Mouse (Mus musculus) fibroblast of lung, adult 2 months (primary cell): ENCODE results near the gene Zfp282.

ENCODE experiments used
- DNase-seq: peaks from one replicate; pipeline ENCODE4 v3.0.0-alpha.2; 2011; ENCODE audit warnings: low read depth

The Zfp282 gene

DNA sequence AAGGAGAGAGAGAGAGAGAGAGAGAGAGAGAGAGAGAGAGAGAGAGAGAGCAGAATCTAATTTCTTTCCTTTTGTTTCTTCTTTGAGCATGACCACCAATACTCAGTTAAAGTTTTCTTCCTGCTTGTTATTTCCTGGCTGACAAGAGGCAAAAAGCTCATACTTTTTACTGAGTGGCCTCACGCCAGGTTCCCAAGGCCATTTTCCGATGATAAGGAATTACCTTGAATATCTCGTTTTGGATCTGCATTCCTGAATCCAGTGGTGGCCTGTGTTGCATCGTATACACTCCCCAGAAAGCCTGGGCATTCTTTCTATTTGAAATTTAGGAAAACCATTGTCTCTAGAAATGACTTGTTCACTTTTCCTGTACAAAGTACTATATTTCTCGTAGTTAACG lies 22.4 kb downstream of the Zfp282 start:
- no peak for DNase-seq

DNA sequence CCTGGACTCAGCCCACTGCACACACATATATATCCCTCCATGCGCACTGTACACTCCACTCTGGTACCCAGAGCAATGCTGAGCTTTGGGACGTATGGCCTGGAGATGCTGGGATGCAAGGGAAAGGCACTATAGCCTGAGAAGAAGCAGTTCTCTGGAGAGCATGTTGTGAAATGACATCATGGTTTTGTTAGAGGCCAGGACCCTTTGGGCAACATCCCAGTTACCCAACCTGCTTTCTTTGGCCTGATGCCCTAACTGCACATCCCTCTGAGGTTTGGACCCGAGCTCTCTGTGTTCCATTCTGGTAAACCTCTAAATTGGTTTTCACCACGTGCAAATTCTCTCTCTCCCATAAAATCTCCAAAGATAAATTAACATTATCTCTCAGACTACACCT lies 26.6 kb downstream of the Zfp282 start:
- peak; percentile 13 for DNase-seq

DNA sequence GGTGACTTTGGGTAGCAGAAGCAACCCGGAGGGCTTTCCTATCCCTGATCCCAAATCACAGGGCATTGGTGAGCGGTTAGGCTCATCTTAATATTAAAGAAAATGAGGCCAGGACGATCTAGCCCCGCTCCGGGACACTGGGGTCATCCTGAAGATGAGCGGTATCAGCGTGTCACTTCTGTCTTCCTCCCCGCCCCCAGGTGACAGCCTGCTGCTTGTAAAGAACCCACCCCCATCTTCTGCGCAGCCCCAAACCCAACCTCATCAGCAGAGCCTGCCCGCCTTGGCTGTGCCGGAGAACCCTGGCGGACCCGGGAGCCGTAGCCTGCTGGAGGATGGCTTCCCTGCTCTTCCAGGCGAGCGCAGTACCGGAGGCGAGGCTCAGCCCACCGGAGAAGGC lies 27.4 kb downstream of the Zfp282 start:
- no peak for DNase-seq

DNA sequence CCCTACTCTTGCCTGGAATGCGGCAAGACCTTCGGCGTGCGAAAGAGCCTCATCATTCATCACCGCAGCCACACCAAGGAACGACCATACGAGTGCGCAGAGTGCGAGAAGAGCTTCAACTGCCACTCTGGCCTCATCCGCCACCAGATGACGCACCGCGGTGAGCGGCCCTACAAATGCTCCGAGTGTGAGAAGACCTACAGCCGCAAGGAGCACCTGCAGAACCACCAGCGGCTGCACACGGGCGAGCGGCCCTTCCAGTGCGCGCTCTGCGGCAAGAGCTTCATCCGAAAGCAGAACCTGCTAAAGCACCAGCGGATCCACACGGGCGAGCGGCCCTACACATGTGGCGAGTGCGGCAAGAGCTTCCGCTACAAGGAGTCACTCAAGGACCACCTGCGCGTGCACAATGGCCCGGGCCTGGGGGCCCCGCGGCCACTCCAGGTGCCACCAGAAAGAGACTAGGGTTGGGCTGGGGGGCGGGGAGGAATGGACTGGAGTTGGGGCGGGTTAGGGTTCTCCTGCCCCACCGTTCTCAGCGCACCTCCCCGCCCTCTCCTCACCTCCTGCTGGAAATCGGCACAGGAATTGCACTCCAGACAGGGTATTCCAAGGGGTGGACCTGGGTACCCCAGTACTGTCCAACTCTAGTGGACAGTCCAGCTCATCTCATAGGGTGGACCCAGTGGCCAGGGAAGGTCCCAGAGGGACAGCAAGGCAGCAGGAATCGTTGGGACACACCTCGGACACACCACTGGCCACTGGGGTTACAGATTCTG lies 28.1 kb downstream of the Zfp282 start:
- DNase-seq: no peak

DNA sequence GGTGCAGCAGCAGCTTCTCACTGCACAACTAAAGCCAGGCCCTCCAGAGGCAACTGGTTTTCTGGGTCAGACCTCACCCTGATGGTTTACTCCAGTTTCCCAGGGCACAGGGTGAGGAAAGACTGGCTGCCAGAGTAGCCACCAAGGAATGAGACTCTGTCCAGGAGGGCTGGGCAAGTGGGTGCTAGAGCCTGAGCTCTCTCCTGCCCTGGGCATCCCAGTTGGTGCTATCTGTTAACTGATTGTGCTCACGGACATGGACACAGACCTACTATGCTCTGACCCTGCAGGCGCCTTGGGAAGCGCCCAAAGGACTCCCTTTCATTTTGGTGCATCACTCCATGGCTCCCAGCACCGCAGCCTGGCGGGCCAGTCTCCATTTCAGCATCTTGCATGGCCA lies 29.3 kb downstream of the Zfp282 start:
- DNase-seq: no peak

DNA sequence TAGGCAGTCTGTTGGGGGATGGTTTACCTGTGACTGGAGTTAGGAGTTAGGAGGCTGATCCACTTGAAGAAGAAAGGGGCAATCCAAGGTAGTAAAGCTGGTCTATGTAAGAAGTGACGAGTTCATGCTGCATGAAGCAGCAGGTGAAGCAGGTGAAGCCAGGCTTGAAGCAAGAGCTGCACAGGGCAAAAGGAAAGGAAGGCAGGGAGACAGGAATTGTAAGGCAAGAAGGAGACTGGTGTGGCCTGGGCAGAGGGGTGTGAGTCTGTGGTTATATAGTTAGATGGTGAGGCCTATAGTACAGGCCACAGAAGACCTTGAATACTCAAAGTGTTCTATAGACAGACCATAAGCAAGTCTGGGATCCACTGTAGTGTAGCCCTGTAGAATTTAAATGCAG lies 32.0 kb downstream of the Zfp282 start:
- DNase-seq: no peak

DNA sequence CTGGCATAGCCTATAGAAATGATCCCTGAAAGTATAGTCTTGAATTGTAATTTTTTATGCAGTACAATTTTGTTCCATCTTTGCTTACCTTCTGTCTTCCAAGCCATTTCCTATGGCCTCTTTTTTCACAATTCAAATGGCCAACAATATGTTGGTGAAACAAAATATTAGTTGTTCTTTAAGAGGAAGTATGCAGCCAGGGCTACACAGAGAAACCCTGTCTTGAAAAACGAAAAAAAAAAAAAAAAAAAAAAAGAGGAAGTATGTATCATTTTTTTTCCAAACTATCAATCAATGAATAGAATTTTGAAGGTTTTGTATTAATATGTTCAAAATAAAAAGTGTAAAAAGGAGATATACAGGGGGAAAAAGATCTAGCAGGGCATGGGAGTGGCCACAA lies 34.6 kb downstream of the Zfp282 start:
- no peak for DNase-seq

DNA sequence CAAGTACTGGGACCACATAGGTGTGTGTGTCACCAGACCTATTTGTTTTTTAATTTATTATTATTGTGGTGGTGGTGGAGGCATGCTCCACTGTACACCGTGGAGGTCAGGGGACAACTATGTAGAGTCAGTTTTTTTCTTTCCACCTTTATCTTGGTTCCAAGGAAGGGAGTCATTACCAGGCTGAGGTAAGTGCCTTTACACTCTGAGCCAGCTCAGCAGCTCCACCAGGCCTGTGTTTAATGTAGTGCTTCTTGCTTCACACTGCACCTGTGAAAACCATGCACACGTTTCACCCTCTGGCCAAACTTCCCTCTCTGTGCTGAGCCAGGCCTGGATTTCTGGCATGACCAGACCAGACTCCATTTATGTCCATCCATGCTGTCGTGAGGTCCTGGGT lies 36.0 kb downstream of the Zfp282 start:
- no peak for DNase-seq

DNA sequence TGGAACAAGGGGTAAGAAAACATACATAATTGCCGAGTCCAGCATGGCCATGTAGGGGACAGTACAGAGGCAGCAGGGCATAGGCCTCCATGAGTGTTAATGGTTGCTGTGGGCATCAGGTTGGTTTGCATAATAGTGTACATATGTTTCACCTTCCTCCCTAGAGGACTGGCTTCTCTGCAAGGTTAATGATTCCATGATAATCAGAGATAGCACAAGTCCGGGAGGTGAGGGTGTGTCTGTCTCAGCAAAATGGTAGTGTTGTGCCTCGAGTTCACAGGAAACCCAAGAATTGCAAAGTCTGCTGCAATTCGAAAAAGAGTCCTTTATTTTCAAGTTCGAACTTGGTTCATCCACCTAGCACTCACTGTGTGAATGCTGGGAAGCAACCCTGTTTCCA lies 40.0 kb downstream of the Zfp282 start:
- no peak for DNase-seq

DNA sequence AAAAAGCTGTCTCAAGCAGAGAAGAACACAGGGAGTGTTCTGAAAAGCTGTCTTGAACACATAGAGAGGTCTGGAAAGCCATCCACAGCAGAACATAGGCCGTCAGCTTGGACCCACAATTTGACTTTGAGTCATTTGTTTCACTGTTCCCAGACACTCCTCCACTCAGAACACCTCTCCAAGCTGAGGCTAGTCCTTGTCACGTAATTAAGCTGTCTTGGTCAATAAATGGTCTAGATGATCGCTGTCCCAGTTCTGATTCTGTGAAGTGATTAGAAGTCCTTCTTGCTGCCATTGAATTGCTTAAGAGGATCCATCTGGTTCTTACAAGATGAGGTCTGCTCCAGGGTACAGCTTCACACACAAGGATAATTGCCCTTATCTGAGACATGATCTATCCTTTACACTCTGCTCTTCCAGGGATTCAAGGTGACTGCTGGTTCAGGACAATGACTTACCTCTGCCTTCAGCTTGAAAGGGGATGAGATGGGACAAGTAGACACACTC lies 41.8 kb downstream of the Zfp282 start:
- DNase-seq: no peak

DNA sequence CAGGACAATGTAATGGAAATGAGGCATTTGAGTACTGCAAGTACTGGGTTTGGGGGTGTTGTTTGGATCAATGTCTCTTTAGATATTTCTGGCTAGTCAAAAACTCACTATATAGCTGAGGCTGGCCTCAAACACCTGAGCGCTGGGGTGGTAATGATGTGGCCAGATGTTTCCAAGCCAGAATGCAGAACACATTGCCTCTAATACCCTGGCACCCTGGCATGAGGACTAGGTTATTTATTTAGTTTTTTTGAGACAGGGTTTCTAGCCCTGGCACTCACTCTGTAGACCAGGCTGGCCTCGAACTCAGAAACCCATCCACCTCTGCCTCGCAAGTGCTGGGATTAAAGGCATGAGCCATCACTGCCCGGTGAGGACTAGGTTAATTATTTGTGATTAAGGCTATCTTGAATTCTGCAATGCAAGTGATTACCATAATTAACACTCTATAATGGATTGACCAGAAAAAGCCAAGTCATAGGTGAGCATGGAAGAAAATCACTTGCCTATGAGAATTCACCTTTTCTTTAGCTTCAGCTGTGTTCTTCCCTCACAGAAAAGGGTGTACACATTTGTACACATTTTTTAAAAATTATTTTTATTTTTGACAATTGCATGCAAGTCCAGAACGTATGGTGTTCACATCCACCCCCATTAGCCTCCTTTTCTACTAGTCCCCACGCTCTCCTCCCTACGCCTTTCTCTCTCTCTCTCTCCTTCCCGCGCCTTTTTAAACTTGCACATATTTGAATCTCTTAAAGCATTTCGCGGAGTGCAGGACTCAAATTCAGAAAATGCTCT lies 42.8 kb downstream of the Zfp282 start:
- no peak for DNase-seq

DNA sequence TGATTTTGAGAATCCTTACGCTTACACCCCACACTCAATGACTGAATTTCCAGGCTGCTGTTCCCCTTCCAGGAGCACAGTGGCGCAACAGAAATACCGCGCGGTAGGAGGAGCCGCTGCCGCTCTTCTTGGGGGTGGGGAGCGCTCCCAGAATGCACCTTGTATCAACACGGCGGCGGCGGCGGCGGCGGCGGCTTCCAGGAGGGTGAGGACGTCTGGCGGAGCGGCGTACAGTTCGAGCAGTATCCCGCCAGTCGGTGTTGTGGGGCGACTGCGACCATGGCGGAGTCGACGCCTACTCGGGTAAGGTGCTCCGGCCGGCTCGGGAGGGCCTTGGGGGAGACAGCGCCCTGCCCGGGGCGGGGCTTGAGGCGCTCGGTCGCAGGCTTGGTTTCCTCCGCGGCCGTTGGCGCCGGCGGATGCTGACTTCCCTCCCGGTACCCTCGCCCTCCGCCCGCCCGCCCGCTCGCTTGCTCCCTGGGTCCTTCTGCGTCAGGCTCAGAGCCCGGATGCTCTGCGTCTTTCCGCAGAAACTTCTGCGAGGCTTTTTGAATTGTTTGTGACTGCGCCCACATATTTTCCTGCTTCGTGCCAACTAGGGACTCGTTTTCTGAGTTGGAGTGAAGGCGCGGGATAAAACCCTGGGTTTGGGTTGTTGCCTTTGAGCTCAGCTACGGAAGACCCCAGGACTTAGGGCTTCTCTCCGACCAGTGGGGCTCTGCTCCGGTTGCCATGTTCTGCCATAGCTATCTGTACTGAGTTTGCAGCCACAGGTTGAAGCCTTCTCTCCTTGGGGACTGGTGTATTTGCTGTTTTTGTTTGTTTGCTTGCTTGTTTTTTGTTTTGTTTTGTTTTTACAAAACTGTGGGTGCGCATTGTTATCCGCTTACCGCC lies 43.7 kb downstream of the Zfp282 start, which contains the start of gene Zfp212:
Gene Zfp212 (plus strand): TSS at position 30 of the 894 bp plus-strand sequence.
- DNase-seq: peak; percentile 65

DNA sequence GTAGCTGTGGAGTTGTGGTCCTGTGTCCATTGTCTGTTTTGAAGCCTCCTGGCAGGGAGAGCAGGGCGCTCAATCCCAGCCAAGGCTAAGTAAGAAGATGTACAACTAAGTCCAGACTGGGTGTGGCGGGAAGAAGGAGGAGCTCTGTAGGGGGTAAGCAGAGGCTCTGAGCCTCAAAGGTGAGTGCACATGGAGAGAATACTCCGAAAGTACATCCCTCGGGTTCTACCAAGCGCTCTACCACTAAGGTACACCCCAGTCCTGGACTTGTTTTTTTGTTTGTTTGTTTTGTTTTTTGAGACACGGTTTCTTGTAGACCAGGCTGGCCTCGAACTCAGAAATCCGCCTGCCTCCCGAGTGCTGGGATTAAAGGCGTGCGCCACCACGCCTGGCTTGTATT lies 65.5 kb downstream of the Zfp282 start:
- no peak for DNase-seq

DNA sequence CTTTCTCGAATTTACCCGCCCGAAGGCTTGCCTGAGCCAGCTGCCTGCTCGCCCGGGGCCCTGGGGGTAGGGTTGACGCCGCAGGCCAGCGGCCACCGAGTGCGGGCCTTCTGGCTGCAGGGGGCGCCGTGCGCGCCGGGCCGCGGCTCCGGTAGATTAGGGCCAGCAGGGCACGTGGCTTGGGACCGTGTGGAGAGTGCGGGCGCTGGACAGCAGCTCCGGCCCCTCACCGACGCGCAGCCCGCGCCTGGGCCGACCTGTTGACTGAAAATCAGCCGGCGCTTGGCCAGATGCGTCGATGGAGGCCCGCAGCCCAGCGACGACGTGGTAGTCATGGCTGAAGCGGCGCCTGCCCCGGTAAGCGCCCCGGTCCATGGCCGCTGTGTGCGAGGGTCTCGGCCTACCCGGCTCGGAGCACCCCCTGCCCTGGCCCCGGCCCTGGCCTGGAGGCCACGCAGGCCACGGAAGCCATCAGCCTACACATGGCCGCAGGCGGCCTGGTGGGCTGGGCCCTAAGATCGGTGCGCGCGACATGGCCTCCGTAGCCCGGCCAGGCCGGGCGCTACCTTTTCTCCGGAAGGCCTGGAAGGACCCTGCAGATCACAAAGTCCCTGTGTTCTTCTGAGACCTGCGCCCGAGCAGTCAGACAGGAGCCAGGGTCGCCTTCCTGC lies 66.2 kb downstream of the Zfp282 start:
- DNase-seq: peak; percentile 25

DNA sequence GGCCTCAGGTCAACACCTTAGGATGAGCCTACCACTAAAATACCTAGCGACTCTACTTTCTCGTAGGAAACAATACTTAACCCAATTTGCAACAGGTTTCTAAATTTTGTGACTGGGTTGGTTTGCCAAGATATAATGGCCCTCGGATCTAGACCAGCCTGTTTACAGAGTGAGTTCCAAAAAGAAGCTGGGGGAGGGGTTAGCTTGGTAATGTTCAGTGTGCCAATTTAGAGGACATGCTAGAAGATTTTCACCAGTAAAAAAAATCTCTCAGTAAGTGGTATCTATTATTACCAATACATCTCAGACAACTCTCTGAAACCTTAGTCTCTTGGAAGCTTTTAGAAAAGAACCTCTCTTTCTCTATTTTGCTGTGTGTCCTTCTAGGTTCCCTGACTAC lies 66.7 kb downstream of the Zfp282 start:
- DNase-seq: no peak

DNA sequence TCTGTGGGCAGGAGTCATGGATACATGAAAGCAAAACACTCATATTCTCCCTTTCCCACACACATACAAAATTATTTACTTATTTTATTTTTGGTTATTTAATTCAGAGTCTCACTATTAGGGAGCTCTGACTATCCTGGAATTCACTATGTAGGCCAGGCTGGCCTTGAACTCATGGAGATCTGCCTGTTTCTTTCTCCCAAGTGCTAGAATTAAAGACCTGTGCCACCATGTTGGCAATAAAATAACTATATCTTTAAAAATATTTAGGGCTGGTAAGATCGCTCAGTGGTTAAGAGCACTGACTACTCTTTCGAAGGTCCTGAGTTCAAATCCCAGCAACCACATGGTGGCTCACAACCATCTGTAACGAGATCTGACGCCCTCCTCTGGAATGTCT lies 70.4 kb downstream of the Zfp282 start:
- DNase-seq: no peak

DNA sequence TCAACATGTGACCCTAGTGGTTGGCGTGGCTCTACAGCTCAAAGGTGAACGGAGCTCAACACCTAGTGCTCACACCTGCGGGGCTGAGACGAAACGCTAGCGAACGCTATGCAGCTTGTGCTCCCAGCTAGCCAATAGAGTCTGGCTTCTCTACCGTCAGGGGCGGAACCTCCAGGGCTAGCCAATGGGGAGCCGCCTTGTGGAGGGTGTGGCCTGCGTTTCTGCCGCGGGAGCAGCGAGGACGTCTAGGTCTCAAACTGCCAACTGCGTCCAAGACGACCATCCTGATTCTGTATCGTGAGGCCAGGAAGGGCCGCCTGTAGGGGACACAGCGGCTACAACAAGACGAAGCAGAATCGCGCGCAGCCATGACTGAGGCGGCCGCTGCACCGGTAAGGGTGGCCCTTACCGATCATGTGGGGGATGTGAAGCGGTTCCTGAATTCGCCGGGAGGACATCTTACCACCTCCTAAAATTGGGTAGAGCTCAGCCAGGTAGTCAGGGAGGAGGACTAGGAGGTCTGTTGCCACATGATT lies 76.3 kb downstream of the Zfp282 start, which contains the start of gene Zfp956:
Gene Zfp956 (plus strand): TSS at position 200 of the 536 bp plus-strand sequence.
- DNase-seq: peak; percentile 82

DNA sequence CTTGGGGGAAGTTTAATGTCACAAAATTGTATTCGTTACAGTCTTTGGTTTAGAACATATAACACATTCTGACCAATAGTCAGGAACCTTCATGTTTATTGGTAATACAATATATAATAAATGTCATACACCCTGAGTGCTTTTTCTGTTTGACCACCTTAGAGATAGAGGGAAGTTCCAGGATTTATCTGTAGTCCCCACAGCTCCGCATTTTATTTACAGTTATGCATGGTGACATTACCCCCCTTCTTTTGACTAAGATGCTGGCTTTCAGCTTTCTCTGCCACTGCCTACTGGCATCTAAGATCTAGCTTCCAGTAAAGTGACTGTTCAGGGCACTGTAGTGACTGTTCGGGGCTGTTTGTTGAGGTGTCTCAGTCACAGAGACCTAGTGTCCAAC lies 77.4 kb downstream of the Zfp282 start:
- DNase-seq: no peak

DNA sequence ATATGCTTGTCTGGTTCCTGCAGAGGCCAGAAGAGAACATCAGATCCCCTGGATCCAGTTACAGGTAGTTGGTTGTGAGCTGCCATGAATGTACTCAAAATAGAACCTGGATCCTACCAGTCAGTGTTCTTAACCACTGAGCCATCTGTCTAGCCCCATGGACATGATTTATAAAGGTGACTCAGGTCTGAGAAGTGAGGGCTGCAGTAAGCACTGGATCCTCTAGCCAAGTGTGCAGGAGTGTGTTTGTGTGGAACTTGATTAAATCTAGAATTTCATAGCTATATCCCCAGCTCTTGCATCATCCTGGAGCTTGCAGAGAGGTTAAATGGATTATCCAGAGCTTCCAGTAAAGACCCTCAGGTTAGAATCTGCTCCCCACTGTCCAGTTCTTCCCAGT lies 80.8 kb downstream of the Zfp282 start:
- no peak for DNase-seq
